Mouse (Mus musculus) cerebellum, adult (tissue): Measurements from ENCODE around the gene Snrnp70.
"Not testable (repeated sequence)": the region's sequence is repeated elsewhere in the genome, so short reads cannot be mapped to it uniquely, and the experiment has no call there.

Experiments
- ATAC-seq: cut with Nextera tagmentation; 2 replicates; pipeline ENCODE4 v1.9.2; 2017; ENCODE audit warnings: mild to moderate bottlenecking, moderate library complexity, mixed read lengths; ENCODE audit not compliant: insufficient number of reproducible peaks, low FRiP score, low TSS enrichment

Snrnp70 gene

DNA sequence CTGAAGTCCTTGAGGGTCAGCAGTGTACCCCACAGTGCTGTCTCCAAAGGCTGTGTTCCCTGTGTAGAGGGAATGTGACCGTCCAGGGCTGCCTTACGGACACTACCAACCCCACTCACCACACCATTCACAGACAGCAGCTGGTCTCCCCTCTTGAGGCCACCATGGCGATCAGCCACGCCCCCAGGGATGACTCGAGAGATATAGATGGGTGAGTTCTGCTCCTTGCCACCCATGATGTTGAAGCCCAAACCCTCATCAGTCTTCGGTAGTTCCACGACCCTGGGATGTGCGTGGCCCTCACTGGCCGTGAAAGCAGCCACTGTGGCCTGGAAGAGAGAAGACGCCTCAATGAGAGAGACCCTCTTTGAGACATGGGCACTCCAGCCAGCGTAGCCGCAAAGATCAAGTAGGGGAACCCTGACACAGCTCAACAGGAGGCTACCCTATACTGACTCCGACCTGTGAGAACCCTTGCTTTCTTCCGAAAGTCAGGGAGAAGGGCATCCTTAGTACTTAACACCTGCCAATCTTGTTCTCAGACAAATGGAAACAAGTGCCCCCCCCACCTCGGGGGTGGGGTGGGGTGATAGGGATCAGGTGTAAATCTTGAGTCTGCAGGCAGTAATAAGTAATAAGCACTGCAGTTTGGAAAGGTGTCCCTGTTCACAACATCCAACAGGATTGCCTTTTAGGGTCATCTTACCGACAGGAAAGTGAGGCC lies 26.4 kb downstream of the Snrnp70 start:
- ATAC-seq: no peak

DNA sequence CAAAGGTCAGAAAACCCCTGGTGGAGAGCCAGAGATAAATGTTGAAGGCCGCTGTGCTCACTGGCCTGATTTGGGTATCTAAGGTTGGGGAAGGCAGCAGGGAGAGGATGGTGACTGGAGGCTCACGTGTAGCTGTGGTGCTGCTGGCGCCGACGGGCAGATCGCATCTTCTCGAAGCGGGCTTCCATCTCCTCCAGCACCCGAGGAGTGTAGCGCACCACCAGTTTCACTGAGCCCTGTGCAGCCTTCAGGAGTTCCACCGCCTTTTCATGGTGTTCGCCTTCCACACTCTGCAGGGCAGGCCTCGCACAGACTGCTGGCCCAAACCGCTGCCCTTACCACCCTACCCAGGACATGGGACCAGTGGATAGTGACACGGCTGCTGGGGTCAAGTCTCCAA lies 27.4 kb downstream of the Snrnp70 start:
- ATAC-seq: no peak

DNA sequence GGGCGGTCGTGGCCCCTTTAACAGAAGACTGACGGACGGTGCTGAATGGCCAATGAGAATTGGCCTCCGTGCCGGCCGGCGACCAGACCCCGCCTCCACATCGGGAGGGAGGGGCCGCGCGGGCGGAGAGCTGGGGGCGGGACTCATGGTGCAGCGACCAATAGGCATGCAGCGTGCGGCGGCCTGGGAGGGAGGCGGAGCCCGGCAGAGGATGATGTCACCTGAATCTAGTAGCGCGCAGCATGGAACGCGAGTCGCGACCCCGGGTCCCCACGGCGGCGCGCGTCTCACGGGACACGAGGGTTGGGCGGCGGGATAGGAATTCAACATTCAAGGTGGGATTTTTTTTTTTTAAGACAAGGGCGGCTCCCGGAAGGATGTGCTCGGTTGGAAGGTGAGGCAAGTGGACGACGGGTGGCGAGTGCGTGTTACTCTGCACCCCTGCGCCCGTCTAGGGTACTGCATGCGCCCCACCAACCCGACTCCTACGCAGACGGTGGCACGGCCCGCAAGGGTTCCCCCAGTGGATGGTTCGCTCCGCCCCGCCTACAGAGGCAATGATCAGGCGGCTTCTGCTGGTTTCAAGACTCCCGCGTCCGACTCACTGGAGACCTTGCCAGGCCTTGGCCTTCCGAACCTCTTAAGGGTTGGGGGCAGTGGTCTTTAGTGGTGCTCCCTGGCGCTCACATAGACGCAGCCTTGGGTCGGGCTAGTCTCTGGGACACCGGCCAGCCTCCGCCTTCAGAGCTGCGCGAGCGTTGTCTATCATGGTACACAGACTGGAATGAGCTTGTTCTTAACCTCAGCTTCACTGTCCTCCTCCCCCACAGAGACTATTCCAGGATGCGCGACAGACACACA lies 28.3 kb downstream of the Snrnp70 start:
- peak; percentile 77 for ATAC-seq

DNA sequence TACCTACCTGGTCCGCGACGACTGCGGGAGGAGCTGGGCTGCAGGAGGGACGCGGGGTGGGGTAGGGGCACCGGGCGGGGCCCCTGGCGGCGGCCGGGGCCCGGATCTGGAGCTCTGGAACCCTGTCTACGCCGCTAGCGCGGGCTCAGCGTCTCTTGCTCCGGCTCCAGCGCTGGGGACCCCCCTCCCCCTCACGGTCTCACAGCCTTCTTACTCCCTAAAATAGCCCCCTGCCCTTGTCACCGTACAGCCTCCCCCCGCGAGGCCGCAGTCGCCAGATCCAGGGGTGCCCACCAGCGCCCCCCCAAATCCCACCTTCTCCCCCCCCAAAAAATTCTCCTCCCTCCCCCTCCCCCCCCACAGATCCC lies 28.9 kb downstream of the Snrnp70 start, which contains the start of gene Ppfia3:
Ppfia3 (minus strand) TSS at position 368 of the 368 bp plus-strand sequence.
- ATAC-seq: no peak

DNA sequence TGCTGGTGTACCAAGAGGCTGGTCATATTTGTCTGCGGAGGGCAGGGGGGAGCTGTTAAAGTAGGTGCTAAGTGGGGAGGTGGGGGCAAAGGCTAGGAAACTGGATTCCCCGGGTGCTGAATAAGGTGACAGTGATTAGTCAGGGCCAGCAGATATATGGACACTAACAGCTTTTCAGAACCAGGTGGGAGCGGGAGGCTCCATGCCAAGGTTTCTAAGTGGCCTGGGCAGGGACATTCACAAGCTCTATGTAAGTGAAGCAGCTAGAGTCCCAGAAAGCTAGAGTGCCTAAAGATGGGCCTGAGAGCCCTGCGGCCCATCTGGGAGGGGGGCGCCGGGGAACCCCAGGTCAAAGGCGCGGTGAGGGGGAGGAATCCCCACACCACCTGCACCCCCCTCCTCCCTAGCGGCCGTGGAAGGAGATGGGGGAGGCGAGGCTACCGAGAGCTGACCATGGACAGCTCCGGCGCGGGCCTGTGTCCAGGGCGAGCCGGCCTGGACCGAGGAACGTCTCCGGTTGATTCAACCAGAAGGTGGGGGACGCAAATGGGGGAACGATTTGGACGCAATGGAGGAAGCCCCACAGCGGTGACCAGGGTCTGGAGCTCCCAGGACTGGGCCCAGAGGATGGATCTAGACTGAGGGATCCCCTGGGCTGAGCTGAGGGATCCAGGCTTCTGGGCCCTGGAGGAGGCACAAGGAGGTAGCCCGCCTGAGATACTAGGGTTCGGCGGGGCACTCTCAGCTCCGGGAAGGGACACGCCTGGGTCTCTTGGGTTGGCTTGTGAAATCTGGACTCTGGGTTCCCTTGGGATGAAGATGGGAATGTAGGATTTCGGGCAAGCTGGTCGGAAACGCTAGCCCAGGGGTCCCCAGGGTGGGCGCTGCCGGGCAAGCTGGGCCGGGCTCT lies 29.5 kb downstream of the Snrnp70 start:
- no peak for ATAC-seq

DNA sequence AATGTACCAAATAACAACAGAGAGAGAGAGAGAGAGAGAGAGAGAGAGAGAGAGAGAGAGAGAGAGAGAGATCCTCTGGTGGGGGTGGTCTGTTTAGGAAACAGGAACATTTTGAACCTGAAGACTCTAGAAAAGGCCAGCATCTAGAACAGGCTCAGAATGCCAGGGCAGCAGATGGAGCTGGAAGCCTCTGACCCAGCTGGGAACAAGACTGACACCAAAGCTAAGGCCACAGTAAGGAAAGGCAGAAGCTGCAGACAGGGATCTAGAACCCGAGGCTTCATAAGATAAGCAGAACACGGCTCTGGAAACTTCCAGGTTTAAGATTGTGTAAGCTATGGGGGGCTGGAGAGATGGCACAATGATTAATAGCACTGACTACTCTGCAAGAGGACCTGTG lies 31.6 kb downstream of the Snrnp70 start:
- ATAC-seq: no peak

DNA sequence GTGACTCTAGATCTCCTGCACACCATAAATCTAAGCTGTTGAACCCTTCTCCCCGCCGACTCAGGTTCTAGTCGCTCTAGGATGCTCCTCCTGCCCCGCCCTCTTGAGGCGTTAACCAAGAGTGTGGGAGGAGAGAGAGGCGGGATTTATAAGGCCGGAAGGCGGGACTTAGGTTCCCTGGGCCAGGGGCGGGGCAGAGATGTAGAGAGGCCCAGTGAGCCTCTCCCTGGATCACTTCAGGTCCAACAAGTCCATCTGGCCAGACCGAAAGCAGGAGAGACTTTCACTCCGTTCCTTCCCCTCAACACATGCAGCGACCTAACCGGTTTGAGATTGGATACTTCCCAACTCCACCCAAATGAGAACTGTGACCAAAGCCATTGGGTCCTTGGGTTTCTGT lies 32.7 kb downstream of the Snrnp70 start:
- ATAC-seq: no peak

DNA sequence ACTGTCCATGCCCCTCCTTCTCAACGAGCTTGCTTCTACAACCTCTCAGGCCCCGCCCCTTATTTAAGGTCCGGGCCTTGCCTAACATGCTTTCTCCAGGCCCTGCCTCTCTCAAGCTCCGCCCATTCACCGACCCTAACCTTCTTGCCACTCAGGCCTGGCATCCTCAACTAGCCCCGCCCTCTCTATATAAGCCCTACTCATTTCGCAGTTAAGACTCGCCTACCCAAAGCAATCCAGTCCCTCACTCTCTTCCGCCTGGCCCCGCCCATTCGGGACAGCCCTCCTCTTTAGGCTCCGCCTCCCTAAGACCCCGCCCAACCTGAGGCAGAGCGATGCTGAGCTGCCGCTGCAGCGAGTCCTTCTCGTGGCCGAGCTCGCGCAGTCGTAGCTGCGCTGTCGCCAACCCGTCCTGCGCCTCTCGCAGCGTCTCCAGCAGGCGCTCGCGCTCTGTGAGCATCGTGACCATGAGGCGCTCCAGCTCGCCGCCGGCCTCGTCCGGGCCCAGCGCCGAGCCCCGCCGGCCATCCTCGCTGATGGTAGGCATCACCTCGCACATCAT lies 34.2 kb downstream of the Snrnp70 start:
- ATAC-seq: peak; percentile 66

DNA sequence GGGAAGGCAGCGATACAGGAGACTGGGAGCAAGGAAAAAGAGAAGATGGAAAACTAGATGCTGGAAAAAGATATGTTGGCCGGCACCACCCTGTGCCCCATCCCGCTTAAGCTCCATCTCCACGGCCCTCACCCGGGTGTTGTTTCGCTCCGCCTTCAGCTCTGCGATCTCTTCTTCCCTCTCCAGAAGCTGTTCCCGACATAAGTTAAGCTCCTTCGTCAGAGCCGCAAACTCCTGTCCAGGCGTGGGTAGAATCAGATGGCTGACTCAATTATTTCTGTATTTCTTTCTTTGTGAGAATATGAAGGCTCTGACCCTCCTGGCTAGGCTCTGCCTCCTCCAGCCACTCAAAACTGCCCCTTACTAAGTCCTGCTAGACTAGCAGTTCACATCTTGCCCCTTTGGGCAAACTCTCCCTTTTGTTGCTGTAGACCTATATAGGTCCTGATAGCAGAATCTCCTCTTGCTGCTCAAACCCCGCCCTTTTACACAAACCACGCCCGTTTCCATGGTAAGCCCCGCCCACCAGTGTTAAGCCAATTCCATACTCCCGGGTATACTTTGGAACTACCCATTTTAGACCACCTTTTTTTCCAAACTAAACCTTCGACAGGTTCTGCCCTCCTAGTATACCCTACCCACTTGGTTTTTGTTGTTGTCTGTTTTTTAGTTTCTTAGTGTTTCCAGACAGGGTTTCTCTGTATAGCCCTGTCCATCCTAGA lies 35.0 kb downstream of the Snrnp70 start:
- ATAC-seq: no peak

DNA sequence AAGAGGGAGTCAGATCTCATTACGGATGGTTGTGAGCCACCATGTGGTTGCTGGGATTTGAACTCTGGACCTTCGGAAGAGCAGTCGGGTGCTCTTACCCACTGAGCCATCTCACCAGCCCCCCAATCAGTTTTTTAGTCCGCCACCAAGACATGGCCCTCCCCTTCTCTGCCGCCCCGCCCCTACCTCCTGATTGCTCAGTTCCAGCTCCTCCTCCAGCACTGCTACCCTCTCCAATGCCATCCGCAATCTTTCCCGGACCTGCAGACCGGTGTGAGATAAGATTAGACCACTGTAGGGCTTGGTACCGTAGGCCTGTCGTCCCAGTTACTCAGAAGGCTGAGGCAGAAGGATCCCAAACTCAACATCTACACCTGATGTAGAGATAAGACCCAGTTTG lies 36.5 kb downstream of the Snrnp70 start:
- not testable (repeated sequence) for ATAC-seq

DNA sequence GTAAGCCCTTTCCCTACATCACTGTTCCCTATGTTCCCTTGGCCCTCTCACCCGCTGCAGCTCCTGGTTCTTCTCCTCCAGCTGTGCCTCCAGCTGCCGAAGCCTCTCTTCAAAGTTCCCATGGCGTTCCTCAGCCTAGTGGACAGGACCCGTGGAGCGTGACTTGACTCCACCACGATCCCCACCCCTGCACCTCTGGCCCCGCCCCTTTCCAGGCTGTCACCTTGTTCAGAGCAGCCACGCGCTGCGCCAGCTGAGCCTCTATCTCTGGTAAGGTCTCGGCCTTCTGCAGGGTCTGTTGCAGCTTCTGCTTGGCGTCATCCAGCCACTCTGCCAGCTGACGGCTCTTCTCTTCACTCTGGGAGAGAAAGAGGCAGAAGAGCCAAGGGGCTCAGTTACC lies 39.5 kb downstream of the Snrnp70 start:
- no peak for ATAC-seq

DNA sequence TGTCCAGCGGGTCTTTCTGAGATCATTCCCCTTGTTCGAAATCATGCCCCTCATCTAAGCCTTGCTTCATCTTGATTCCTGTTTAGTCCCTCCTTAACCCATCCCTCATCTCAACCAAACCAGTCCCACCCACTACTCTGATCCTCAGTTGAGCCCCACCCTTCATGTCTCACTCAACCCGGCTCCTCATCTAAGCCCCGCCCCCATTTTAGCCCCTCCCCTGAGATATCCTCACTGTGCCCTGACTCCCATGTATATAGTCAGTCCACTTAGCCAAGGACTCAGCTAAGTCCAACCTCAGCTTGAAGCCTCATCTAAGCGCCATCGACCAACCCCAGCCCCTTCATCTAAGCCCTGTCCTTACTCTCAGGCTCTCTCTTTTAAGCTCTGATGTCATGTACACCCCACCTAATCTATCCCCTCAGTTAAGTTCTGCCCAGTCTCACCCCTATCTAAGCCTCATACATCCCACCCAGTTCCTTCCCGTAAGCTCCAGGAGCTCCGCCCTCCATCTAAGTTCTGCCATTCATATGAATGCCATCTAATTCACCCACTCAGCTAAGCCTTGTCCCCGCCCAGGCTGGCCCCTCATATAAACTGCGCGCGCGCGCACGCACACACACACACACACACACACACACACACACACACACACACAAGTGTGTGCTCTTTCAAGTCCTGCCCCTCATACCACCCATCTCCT lies 40.1 kb downstream of the Snrnp70 start:
- no peak for ATAC-seq

DNA sequence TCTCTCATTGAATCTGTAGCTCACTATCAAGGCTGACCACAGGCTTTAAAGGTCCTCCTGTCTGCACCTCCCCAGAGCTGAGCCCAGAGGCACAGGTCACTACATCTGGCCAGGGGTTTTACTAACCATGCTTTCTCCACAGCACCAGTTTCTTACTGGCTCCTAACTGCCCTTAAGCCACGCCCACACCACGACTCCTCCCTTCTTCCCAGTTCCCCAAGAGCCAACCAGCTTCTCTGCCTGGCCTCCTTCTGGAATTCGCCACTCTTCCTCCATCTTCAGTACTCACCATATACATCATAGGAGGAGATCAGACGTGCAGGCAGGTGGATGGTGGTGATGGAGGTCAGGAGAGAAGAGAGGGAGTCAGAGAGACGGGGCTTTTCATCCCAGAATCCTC lies 42.5 kb downstream of the Snrnp70 start:
- no peak for ATAC-seq

DNA sequence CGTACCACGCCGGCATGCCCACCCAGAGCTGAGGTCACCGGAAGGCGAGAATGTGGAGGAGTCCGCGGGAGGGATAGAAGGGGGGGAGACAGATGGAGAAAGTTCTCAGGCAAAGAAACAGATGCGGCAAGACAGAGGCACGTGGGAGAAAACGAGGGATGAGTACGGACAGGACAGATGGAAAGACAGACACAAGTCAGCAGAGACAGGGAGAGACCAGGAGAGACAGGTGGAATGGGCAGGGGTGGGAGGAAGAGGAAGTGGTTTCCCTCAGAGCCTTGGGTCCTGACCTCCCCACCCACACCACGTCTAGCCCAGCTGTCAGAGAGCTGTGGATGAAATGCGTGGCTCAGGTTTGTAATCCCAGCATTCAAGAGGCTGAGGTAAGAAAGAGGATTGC lies 48.6 kb downstream of the Snrnp70 start:
- no peak for ATAC-seq

DNA sequence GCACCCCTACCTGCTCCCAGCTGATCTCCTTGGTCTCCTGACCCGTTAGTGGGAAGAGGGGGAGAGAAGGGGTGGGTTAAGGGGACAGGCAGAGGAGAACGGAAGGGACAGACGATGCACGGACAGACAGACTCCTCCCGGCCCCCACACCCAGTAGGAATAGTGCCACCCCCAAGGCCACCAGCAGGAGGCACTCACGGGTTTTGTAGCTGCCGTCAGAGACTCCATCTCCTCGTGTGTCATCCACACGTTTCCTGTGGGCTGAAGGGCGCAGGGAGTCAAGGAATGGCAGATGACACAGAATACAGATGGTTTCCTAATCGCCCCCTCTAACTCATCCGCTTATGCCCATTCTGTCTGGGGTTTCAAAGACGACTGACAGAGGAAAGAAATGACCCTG lies 52.0 kb downstream of the Snrnp70 start:
- ATAC-seq: no peak

DNA sequence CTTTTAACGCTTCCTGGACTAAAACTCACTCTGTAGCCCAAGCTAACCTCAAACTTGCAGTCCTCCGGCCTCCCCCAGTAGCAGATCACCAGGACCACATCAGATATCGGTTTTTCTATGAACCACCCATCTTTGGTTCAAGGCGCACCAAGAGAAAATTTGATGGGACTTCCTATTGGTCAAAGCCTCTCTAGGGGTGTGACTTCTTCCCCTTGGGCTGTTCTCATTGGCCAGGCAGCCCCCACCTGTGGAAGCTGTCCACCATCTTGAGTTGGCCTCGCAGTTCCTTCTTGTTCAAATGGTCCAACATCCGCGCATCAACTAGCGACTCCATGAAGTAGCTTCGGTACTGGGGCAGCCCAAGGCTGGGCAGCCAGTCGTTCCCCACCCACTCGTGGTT lies 53.5 kb downstream of the Snrnp70 start:
- no peak for ATAC-seq

DNA sequence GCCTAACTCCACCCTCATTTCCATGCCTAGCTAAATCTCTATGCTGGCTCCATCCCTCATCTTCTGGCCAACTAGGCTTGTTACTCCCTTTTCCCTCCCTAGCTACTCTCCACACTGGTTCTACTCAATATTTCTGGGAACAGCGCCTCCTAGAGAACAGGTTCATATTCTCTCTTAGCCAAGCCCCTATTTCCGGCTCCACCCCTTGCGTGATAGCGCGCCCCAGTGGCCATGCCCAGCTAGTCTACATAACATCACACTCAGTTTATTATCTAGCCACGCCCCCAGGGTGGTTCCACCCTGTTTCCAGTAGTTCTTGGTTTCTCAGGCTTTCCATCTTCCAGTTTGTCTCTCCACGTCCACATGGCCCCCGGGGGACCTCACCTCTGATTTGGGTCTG lies 54.2 kb downstream of the Snrnp70 start:
- ATAC-seq: 0 out of 2 replicates have a peak, but pooled peaks have one; percentile 17

DNA sequence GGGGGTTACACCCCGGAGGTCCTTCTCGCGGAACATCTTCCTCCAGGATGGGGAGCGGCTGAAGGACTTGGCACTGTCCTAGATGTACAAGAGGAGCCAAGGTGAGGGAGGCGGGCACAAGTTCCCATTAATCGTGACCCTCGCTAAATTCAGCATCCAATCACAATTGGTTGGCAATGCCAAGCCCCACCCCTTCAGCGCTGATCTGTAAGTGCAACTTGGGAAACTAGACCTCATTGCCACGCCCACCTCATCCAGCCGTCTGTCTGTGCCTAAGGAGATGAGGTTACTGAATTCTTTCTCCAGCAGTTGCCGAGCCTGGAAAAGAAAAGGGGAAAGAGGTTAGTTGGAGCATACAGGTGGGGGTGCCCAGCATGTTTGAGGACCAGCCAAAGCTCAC lies 54.9 kb downstream of the Snrnp70 start:
- no peak for ATAC-seq

DNA sequence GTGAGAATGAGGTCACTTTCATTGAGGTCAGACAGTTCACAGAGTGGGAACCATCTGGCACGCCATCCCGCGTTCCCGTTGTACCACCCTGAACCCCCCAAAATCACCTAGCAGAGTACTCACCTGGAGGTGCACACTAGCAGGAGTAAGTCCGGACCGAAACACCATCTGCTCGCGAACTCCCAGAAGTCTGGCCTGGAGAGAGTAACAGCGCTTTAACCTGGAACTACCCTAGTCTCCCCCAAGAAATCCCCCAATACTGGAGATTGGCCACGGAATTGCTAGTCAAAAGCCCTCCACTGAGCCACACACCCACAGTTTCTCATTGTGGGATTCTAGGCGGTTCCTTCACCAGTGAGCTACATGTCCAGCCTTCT lies 55.5 kb downstream of the Snrnp70 start:
- no peak for ATAC-seq
